Mouse (Mus musculus) hindbrain, embryonic 11.5 days (tissue): ENCODE data around the gene Mageb2. TPM values are rescaled to one million over a fixed set of nuclear protein-coding genes. Genes with fewer than 3 reads are reported as not detected.
"Not testable (repeated sequence)": the region's sequence is repeated elsewhere in the genome, so short reads cannot be mapped to it uniquely, and the experiment has no call there.

Experiments
- ATAC-seq: fragments of 200-750 bp; cut with Nextera tagmentation; 2 replicates; pipeline ENCODE4 v1.8.0; 2017; ENCODE audit warnings: mild to moderate bottlenecking, moderate TSS enrichment, moderate library complexity; ENCODE audit not compliant: low FRiP score
- DNase-seq: peaks from one replicate; pipeline ENCODE4 v3.0.0-alpha.2; 2015; ENCODE audit warnings: low spot score
- H3K27ac ChIP-seq: fragments of 300-500 bp; sonication (generic); 2 replicates; pipeline ENCODE4 v1.5.1; 2014; ENCODE audit warnings: mild to moderate bottlenecking, low read depth, low read length
- H3K27me3 ChIP-seq: fragments of 300-500 bp; sonication (generic); 2 replicates; pipeline ENCODE4 v1.6.1; 2014; ENCODE audit warnings: mild to moderate bottlenecking, low read length, moderate library complexity, mixed read lengths; ENCODE audit not compliant: control insufficient read depth, insufficient read depth
- H3K36me3 ChIP-seq: fragments of 300-500 bp; sonication (generic); 2 replicates; pipeline ENCODE4 v1.6.1; 2014; ENCODE audit warnings: mild to moderate bottlenecking, low read length, moderate library complexity, mixed read lengths; ENCODE audit not compliant: control insufficient read depth, insufficient read depth
- H3K4me1 ChIP-seq: fragments of 300-500 bp; sonication (generic); replicated peaks from 2 replicates; pipeline ENCODE4 v1.6.1; 2014; ENCODE audit warnings: low read length, mixed read lengths; ENCODE audit not compliant: control insufficient read depth, insufficient read depth
- H3K4me2 ChIP-seq: fragments of 300-500 bp; sonication (generic); replicated peaks from 2 replicates; pipeline ENCODE4 v1.6.1; 2014; ENCODE audit warnings: mild to moderate bottlenecking, low read depth, low read length
- H3K4me3 ChIP-seq: fragments of 300-500 bp; sonication (generic); 2 replicates; pipeline ENCODE4 v1.5.1; 2014; ENCODE audit warnings: low read depth, low read length
- H3K9ac ChIP-seq: fragments of 300-500 bp; sonication (generic); 2 replicates; pipeline ENCODE4 v1.6.1; 2014; ENCODE audit warnings: low read depth, low read length
- H3K9me3 ChIP-seq: fragments of 300-500 bp; sonication (generic); 2 replicates; pipeline ENCODE4 v1.6.1; 2016; ENCODE audit warnings: low read length; ENCODE audit not compliant: control insufficient read depth
- WGBS: fragments of 180-500 bp; shearing (Covaris S2); extraction: QIAGEN DNeasy Blood & Tissue Kit; methylation state at CpG from one replicate; pipeline ENCODE4 v1.1.7; 2014; 5-methylcytosine and 5-hydroxymethylcytosine counted together
- polyA plus RNA-seq: library from polyadenylated mRNA; unstranded; fragments of >200 nt; fragmentation: Nextera tagmentation; extraction: Ambion mirVana; gene quantifications from 2 replicates; pipeline ENCODE4 v1.2.1, GENCODE M21; 2014

Gene Mageb2
- not detected in 2 replicates for polyA plus RNA-seq

DNA sequence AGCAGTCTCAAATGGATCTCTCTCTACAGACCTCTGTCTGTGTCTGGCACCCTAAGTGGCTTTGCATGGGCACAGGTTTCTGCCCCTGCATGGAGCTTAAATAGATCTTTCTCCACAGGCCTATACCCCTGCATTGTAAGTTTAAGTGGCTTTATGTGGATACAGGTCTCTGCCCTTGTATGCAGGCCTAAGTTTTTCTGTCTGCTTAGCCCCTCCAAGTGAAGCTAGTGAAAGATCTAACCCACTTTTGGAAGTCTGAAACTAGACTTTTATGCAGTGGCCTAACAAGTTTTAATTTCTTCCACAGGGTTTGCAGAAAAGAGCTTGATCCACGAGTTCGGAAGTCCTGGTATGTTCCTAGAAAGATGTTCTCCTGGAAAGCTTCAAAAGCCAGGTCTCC is at the start of gene Mageb2:
Gene Mageb2, plus strand, starts transcription at position 301 of the 400 bp plus-strand sequence.
- not testable (repeated sequence) for H3K4me3 ChIP-seq, ATAC-seq, H3K27ac ChIP-seq, H3K4me1 ChIP-seq, H3K4me2 ChIP-seq, H3K9ac ChIP-seq, DNase-seq, H3K36me3 ChIP-seq, H3K27me3 ChIP-seq, H3K9me3 ChIP-seq
- 88% methylated on average over 2 of the region's 2 CpGs for WGBS

DNA sequence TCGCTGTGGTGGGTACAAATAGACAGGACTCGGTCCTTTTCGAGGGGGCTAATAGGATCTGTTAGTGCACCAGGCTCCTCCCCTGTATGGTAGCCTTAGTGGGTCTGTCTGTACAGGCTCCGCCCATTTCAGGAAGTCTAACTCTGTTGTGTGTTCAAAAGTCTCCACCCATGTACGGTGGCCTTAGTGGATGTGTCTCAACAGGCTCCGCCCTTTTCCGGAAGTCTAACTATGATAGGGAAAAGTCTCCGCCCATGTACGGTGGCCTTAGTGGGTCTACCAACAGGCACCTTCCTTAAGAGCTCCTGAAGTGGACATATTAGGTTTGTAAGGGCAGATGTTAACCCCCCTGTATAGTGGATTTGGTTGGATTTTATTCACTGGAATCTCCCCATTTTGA is 18.2 kb upstream of the Mageb2 start:
- H3K27me3 ChIP-seq, H3K27ac ChIP-seq, H3K4me2 ChIP-seq, H3K4me1 ChIP-seq, H3K4me3 ChIP-seq, H3K9me3 ChIP-seq, H3K9ac ChIP-seq, ATAC-seq, H3K36me3 ChIP-seq, DNase-seq: not testable (repeated sequence)
- WGBS = 95% methylated on average over 9 of the region's 9 CpGs

Other genes with a start within 250 kb of the Mageb2 start
- gene Gm5072, start 60.8 kb downstream of the Mageb2 start, polyA plus RNA-seq = not detected in 2 replicates
- not detected in 2 replicates for gene Gm8914, start 148.4 kb downstream of the Mageb2 start, polyA plus RNA-seq
- gene 1700084M14Rik, start 244.2 kb downstream of the Mageb2 start, polyA plus RNA-seq = not detected in 2 replicates